Mouse (Mus musculus): ENCODE data around the gene Ugt2a2. TPM values are rescaled to one million over a fixed set of nuclear protein-coding genes. Genes with fewer than 3 reads are reported as not detected.
"Not testable (repeated sequence)": the region's sequence is repeated elsewhere in the genome, so short reads cannot be mapped to it uniquely, and the experiment has no call there.

Gene Ugt2a2
- polyA plus RNA-seq, 1 experiment: not detected

- H3K27ac ChIP-seq (ENCODE audit: control insufficient read depth, insufficient read depth, low read depth, low read length, poor library complexity): no peak overlapping the region
- H3K4me1 ChIP-seq (ENCODE audit: control insufficient read depth, insufficient read depth, low read length): no peaks in the 10 kb centered on the region
- TF ChIP-seq POLR2A (IDR thresholded peaks at IDR 0.05; ENCODE audit: borderline replicate concordance, control insufficient read depth, low read depth, low read length) (no peak), CTCF (IDR thresholded peaks at IDR 0.05; ENCODE audit: control insufficient read depth, insufficient read depth, low read length) (no peak)
- no peak overlapping the region for H3K4me3 ChIP-seq (replicated peaks; ENCODE audit: control insufficient read depth, low read depth, low read length)
Observed at GRCm38 (mm10) chr5:87457701-87458100, 24.4 kb downstream of the Ugt2a2 start.

DNA sequence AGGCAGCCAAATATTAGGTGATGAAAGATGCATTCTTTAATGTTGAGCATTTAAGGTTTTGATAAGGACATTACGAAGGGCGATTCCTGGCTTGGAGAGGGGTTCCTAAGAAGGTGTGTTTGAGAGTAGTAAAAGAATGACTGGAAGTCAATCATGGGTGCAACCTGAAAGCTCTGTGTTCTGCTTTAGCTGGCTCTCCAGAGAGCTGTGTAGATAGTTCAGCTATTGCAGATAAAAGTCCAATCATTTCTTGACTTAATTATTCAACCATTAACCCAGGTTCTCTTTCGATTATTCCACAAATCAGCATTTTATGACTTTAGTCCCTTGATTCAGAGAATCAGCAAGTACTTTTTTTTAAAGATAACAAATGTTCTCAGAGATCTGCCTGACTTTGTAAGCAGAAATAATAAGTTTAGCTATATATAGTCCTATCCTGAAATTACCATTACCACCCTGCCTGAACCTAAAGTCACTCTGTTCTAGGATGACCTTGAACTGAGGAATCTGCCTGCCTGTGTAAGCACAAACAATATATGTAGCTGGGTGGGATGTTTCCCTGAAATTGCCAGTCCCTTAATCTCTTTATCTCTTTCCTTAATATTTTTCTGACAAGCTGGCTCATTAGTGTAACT lies 25.7 kb downstream of the Ugt2a2 start:
- WGBS: 79% methylated on average over 3 of the region's 3 CpGs
- TF ChIP-seq CTCF (IDR thresholded peaks at IDR 0.05; ENCODE audit: control insufficient read depth, insufficient read depth, low read length) (no peak), POLR2A (IDR thresholded peaks at IDR 0.05; ENCODE audit: borderline replicate concordance, control insufficient read depth, low read depth, low read length) (no peak)
- Histone ChIP-seq H3K27ac (ENCODE audit: control insufficient read depth, insufficient read depth, low read depth, low read length, poor library complexity) (no peak overlapping the region), H3K4me1 (ENCODE audit: control insufficient read depth, insufficient read depth, low read length) (no peaks in the 10 kb centered on the region), H3K4me3 (replicated peaks; ENCODE audit: control insufficient read depth, low read depth, low read length) (no peak overlapping the region)

DNA sequence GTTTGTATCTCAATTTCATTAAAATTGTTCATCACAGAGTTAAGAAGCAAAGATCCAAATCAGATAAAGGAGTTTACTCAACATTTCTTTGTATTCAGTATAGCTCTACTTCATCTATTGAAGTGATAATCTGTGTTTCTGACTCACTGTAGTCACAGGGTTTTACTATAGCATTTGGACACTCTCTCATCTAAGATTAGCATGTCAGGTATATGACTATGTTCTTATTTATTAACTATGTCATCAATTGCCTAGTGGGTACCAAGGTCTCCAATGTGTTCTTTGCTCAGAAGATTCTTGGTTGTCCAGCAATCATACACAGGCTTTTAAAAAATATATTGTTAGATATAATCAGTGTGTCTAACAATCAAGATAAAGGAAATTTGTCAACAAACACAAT lies 26.5 kb downstream of the Ugt2a2 start:
- no peak for TF ChIP-seq POLR2A (IDR thresholded peaks at IDR 0.05; ENCODE audit: borderline replicate concordance, control insufficient read depth, low read depth, low read length)
- TF ChIP-seq CTCF (IDR thresholded peaks at IDR 0.05; ENCODE audit: control insufficient read depth, insufficient read depth, low read length): no peak
- Histone ChIP-seq H3K4me3 (replicated peaks; ENCODE audit: control insufficient read depth, low read depth, low read length) (no peak overlapping the region), H3K27ac (ENCODE audit: control insufficient read depth, insufficient read depth, low read depth, low read length, poor library complexity) (no peak overlapping the region), H3K4me1 (ENCODE audit: control insufficient read depth, insufficient read depth, low read length) (no peaks in the 10 kb centered on the region)

DNA sequence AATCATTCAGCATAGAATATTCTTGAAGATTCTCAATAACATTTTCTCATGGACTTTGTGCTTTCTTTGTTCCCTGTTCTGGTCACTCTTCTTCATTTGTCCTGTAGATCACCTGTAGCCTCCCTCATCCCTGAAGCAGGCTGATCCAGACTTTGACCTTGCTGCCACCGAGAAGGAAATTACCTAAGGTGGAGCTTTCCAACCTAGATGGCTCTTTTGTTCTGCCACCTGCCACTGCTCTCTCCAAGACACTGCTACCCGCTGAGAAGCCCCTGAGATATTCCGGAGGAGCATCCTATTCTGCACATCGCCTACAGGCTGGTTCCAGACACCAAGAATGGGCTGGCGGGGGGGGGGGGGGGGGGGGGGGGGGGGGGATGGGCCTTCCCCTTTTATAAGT lies 29.5 kb downstream of the Ugt2a2 start:
- 64% methylated on average over 4 of the region's 5 CpGs for WGBS
- not testable (repeated sequence) for H3K4me3 ChIP-seq (replicated peaks; ENCODE audit: control insufficient read depth, low read depth, low read length); H3K4me1 ChIP-seq (ENCODE audit: control insufficient read depth, insufficient read depth, low read length); H3K27ac ChIP-seq (ENCODE audit: control insufficient read depth, insufficient read depth, low read depth, low read length, poor library complexity)

DNA sequence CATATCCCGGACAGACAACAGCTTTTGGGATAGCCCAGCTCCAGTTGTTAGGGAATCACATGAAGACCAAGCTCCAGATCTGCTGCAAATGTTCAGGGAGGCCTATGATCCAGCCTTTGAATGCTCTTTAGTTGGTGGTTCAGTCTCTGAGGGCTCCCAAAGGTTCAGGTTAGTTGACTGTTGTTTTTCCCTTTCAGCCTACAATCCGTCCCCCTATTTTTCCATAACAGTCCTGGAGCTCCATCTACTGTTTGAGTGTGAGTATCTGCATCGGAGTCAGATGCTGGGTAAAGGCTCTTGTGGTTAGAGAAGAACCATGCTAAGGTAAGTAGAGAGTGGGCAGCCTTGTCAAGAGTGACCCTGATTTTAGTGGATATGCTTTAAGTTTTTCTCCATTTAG lies 45.8 kb downstream of the Ugt2a2 start:
- TF ChIP-seq POLR2A (IDR thresholded peaks at IDR 0.05; ENCODE audit: borderline replicate concordance, control insufficient read depth, low read depth, low read length): no peak
- no peak for TF ChIP-seq CTCF (IDR thresholded peaks at IDR 0.05; ENCODE audit: control insufficient read depth, insufficient read depth, low read length)
- WGBS: 36% methylated on average over 3 of the region's 3 CpGs

DNA sequence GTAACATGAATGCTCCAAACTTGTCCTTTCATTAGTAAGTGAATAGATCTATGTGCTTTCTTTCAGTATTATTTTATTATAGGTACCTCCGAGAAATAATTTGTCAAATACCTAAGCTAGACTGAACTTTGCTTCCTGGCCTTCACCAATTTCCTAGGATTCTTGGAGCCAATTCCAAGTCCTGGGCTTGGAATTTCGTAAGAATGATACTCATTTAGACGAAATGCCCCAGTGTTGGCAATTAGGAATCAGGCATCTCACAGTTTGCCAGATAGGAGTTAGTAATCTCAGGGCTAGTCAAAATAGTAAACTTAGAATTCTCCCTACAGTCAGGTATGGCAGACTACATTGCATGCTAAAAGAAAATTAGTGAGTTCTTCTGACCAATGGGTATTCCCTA lies 56.4 kb downstream of the Ugt2a2 start:
- H3K4me1 ChIP-seq (ENCODE audit: control insufficient read depth, insufficient read depth, low read length): no peaks in the 10 kb centered on the region
- 67% methylated on average over 3 of the region's 3 CpGs for WGBS
- H3K4me3 ChIP-seq (replicated peaks; ENCODE audit: control insufficient read depth, low read depth, low read length): no peak overlapping the region
- no peak for TF ChIP-seq CTCF (IDR thresholded peaks at IDR 0.05; ENCODE audit: control insufficient read depth, insufficient read depth, low read length)
- TF ChIP-seq POLR2A (IDR thresholded peaks at IDR 0.05; ENCODE audit: borderline replicate concordance, control insufficient read depth, low read depth, low read length): no peak
- no peak overlapping the region for H3K27ac ChIP-seq (ENCODE audit: control insufficient read depth, insufficient read depth, low read depth, low read length, poor library complexity)

More for the DNA sequence above, 45.8 kb downstream of the Ugt2a2 start:
- Histone ChIP-seq H3K4me1 (ENCODE audit: control insufficient read depth, insufficient read depth, low read length) (no peaks in the 10 kb centered on the region), H3K27ac (ENCODE audit: control insufficient read depth, insufficient read depth, low read depth, low read length, poor library complexity) (no peak overlapping the region), H3K4me3 (replicated peaks; ENCODE audit: control insufficient read depth, low read depth, low read length) (no peak overlapping the region)

DNA sequence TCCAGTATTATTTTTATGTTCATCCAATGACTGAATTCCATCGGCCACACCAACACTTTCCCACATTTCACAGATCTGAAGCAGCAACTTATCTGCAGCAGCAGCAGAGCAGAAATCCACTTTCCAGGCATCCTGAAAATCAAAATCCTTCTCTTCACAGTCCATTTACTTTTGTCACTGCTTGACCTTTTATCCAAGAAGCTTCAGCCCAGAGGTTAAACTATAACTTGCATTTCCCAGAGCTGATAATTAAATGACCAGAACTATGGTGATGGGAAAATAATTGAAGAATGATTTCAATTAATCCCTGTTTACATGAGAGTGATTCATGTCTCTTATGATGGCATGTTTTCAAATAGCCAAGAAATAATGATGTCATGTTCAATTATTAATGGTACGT lies 58.0 kb downstream of the Ugt2a2 start, which contains the start of gene Ugt2b38:
TSS of gene Ugt2b38 (minus strand) at position 163 of the 400 bp plus-strand sequence.
- not testable (repeated sequence) for H3K27ac ChIP-seq (ENCODE audit: control insufficient read depth, insufficient read depth, low read depth, low read length, poor library complexity); H3K4me3 ChIP-seq (replicated peaks; ENCODE audit: control insufficient read depth, low read depth, low read length); H3K4me1 ChIP-seq (ENCODE audit: control insufficient read depth, insufficient read depth, low read length)
- WGBS: 78% methylated on average over 1 of the region's 2 CpGs

Other genes starting within 250 kb of the Ugt2a2 start
- not detected in 2 replicates for gene Ugt2b37, start 227.5 kb downstream of the Ugt2a2 start, polyA plus RNA-seq (2011; ENCODE audit: insufficient read depth, insufficient read length, low replicate concordance, missing spikeins)
- not detected in 2 replicates for gene Ugt2a3, start 145.1 kb downstream of the Ugt2a2 start, polyA plus RNA-seq (2011; ENCODE audit: insufficient read depth, insufficient read length, low replicate concordance, missing spikeins)
- gene Ugt2b38, start 58.1 kb downstream of the Ugt2a2 start, polyA plus RNA-seq (2011; ENCODE audit: insufficient read depth, insufficient read length, low replicate concordance, missing spikeins): 1.00 TPM in 1 of 2 replicates, not detected in the other
- not detected in 2 replicates for gene Gm43638, start 4.5 kb upstream of the Ugt2a2 start, polyA plus RNA-seq (2011; ENCODE audit: insufficient read depth, insufficient read length, low replicate concordance, missing spikeins)
- gene Ugt2a1, start 8.6 kb upstream of the Ugt2a2 start, polyA plus RNA-seq (2011; ENCODE audit: insufficient read depth, insufficient read length, low replicate concordance, missing spikeins): not detected in 2 replicates
- gene Sult1b1, start 55.9 kb upstream of the Ugt2a2 start, polyA plus RNA-seq (2011; ENCODE audit: insufficient read depth, insufficient read length, low replicate concordance, missing spikeins): not detected in 2 replicates
- gene Sult1d1, start 86.8 kb upstream of the Ugt2a2 start, polyA plus RNA-seq (2011; ENCODE audit: insufficient read depth, insufficient read length, low replicate concordance, missing spikeins): 3.1 TPM in 1 of 2 replicates, not detected in the other
- not detected in 2 replicates for gene Sult1e1, start 109.3 kb upstream of the Ugt2a2 start, polyA plus RNA-seq (2011; ENCODE audit: insufficient read depth, insufficient read length, low replicate concordance, missing spikeins)
- not detected in 2 replicates for gene Csn1s1, start 183.9 kb upstream of the Ugt2a2 start, polyA plus RNA-seq (2011; ENCODE audit: insufficient read depth, insufficient read length, low replicate concordance, missing spikeins)
- gene Csn2, start 217.4 kb upstream of the Ugt2a2 start, polyA plus RNA-seq (2011; ENCODE audit: insufficient read depth, insufficient read length, low replicate concordance, missing spikeins): not detected in 2 replicates

Measured in bone marrow, adult 2 months (tissue).